In the genomic region with DNA sequence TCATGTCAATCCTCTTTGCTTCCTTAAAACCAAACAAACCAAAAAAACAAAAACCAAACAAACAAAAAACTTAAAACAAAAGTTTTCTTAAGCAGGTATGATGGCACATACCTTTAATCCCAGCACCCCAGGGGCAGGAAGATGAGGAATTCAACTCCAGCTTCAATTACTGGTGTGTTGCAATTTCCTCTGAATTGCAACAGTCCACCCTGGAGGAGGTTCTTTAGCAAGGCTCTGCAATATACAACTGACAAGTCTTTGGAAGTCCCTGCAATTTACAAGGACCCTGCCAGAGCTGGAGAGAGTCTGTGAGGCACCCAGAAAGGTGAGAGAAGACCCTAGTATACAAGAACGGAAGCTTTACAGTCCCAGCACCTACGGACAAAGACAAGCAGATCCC, we compare ENCODE assay signal across 20 mouse cellular contexts. TPM values are rescaled to one million over a fixed set of nuclear protein-coding genes. Genes with fewer than 3 reads are reported as not detected.
"Had no signal": no experiment of that assay in that cellular context is flagged by ENCODE, and none has a peak within 500 bp of the region (broad histone marks: within the 10 kb centered on the region; RNA-seq: fewer than 3 reads in every experiment).

No protein-coding gene starts in this region.

- DNase-seq: lung, adult 18-20 months; lung, postnatal 14 days; right cerebral cortex, postnatal 14 days; thymus, adult 2 months; thymus, postnatal 25 days; thymus, postnatal 4 days had no signal

- H3K4me3 ChIP-seq: lung, embryonic 15.5 days; megakaryocyte, embryonic 14.5 days; midbrain, embryonic 13.5 days; midbrain, embryonic 15.5 days; neural tube, embryonic 12.5 days; stomach, embryonic 15.5 days had no signal

RNA-seq across cellular contexts. Expression of a gene that starts 4.8 kb away (rescaled TPM):
- total RNA-seq: megakaryocyte progenitor cell, adult 5-6 weeks; midbrain, postnatal 0 days; monocyte, adult 5-6 weeks; neutrophil, adult 5-6 weeks had no signal
- polyA plus RNA-seq: lung, postnatal 0 days; macrophage; midbrain, embryonic 11.5 days; midbrain, embryonic 13.5 days; midbrain, embryonic 15.5 days; midbrain, postnatal 0 days; neural tube, embryonic 12.5 days; neural tube, embryonic 14.5 days had no signal

RNA-seq across cellular contexts. Expression of a gene that starts 47.8 kb away (rescaled TPM):
- total RNA-seq: monocyte, adult 5-6 weeks; neutrophil, adult 5-6 weeks had no signal
- polyA plus RNA-seq: macrophage had no signal
